Mouse (Mus musculus) CD4-positive, CD25-positive, alpha-beta regulatory T cell (primary cell): ENCODE data around the gene Arhgef9. TPM values are rescaled to one million over a fixed set of nuclear protein-coding genes. Genes with fewer than 3 reads are reported as not detected.

ENCODE experiments used
- polyA plus RNA-seq: library from polyadenylated mRNA; unstranded; fragments of 100-300 nt; shearing (Covaris generic); gene quantifications from one replicate; pipeline ENCODE4 v1.2.1, GENCODE M21; 2017

Arhgef9 gene
- polyA plus RNA-seq = 0.71 TPM

DNA sequence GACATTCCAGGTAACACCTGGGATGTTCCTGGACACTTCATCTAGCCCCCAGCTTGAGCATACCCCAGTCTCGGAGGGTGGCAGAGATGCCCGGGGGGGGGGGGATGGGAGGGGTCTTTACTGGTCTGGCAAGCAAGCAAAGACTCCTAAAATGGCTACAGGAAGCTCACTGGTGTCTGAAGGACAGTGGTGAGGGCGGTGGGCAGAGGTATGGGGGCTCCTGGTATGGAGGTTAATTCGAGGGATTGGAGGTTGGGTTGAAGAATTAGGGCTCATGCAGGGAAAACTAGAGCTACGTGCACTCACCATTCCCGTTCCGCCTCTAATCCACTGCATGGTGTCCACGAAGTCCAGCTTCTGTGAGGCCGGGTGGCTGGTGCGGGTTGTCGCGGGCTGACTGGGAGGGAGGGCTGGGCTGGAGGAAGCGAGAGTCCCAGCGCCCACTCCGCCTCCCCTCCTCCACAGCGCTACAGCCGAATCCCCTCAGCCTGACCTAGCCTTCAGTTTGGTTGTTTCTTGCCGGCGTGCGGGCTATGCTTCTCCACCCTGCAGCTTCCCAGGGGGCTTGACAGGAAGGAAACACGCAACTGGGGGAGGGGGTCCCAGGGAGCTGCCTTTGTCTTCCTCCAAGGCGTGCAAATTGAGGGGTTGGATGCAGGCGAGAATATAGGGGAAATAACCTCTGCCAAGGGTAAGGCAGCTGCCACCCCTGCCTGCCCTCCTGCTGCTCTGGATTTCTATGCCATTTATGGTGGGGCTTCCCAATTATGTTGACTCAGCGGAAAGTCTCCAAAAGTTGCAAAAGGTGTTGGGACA is at the start of gene Arhgef9:
Arhgef9 (minus strand) TSS at position 753 of the 816 bp plus-strand sequence.

DNA sequence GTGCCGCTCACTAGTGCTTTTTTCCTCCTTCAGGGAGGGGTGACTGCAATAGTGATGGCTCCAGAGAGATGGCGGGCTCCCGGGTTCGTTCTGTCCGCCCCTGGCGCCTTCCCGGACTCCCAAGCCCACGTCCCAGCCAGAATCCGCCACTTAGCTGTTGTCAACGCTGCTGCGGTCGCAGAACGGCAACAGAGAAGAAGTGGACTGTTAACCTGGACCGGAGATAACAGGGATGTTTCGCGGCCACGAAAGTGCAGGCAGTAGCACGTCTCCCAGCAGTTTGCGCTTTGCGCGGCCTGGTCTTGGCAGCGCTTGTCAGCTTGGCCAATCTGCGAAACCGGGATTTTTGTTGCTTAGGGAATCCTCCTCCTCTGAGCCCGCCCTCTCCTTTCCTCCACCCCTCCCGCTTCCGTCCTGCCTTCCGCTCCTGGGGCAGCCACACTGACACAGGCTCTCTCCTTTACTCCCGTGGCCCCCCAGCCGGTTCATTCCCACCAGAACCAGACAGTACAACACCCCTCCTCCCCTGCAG is 170.2 kb downstream of the Arhgef9 start, which contains the start of gene Spin4:
Spin4 (minus strand) TSS at position 322 of the 532 bp plus-strand sequence.

Other genes starting within 250 kb of the Arhgef9 start
- gene Spin4, start 170.2 kb downstream of the Arhgef9 start, polyA plus RNA-seq = 0.17 TPM
- 4.1 TPM for gene Amer1, start 248.0 kb upstream of the Arhgef9 start, polyA plus RNA-seq